Mouse (Mus musculus): ENCODE measurements at regions not wholly inside any gene's neighbourhood (a gene's known extent, or its start where the extent isn't known, plus 50 kb on each side); places are given as distances from the start of the nearest gene placed in this dataset.

- no peak for DNase-seq
These were observed 52.4 kb upstream of the Aldh1b1 start for GRCm38 (mm10) chr4:45746451-45746850.

DNA sequence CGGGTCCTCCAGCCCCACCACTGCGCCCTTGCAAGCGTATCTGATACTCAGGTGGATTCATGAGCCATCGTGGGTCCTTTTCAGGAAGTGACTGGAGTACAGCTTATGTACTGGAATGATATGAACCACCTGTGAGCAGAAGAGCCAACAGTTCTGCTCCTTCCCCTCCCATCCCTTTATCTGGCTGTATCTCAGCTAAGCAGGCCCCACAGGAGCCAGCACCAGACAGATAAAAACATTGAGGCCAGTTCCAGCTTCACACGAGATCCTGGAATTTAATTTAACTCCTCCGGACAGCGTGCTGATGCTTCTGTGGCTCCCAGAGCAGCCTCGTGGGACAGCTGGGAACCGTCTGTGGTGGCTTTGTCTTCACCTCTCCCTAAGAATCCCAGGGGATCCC, 53.1 kb upstream of the Aldh1b1 start:
- DNase-seq: no peak

DNA sequence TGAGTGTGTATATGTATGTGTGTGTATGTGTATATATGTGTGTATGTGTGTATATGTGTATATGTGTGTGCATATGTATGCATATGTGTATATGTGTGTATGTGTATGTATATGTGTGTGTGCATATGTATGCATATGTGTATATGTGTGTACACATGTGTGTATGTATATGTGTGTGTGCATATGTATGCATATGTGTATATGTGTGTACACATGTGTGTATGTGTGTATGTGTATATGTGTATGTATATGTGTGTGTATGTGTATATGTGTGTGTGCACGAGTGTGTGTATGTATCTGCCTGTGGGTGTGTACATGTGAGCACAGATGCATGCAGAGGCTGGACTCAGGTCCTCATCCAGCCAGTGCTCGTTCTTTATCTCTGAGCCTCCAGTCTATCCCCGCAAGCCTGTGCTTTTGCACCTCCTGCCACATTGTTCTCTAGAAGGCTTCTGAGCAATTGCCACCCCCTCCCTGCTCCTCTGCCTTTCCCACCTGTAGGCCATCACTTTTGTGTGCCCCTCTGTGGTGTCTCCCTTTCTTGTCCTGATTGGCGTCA, 53.9 kb upstream of the Aldh1b1 start:
- no peak for DNase-seq

DNA sequence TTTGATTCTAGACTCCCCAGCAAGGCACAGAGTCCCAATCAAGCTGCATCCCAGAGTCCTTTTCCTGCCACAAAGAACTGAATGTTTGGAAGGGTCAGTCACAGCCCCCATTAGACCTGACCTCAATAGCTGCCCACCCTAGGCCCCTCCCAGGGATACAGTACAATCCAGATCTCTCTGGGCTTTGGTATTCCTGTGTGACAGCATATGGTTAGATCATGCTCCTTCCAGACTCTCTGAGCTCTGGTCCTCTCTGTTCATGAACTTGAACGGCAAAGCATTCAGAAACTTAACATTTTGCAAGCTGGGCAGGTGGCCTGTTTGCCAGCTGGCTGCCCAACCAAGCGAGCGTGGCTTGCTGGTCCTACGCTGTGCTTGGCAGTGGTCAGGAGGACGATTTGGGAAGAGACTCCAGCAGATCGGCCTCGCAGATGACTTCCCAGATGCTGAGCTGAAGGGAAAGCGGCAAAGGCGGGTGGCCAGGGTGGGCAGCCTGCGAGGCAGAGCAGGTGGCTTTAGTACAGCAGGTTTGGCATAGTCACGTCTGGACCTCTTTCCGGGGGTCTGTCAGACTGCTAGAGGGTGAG, 58.0 kb upstream of the Aldh1b1 start:
- peak; percentile 56 to 63 for DNase-seq

- no peak for DNase-seq
These were observed 58.5 kb upstream of the Aldh1b1 start for GRCm38 (mm10) chr4:45740319-45740718.

- no peak for DNase-seq
These were observed 59.1 kb upstream of the Aldh1b1 start for GRCm38 (mm10) chr4:45739696-45740095.

GRCm38 (mm10) chr4:45739168-45739567, 59.7 kb upstream of the Aldh1b1 start:
- DNase-seq: no peak

DNA sequence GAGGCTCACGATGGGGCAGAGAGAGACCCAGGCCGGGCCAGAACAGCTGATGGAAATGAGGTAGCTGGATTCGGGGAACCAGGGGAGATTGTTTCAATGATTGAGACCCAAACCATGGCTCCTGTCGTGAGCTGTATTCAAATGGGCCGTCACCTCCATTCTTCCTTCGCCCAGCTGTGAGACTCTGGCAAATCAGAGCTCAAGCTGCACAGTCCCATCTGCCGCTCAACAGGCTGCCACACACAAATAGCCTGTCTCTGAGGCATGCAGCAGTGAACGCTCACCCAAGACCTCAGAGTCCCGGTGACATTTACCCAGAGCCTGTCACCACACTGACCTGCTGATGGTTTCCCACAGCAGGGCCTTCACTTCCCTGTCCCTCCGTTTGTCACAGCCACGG, 60.1 kb upstream of the Aldh1b1 start:
- DNase-seq: no peak

- no peak for DNase-seq
These were observed 62.5 kb upstream of the Aldh1b1 start for GRCm38 (mm10) chr4:45736215-45736815.

GRCm38 (mm10) chr4:45734011-45734410, 64.8 kb upstream of the Aldh1b1 start:
- no peak for DNase-seq

- peak; percentile 17 to 38 for DNase-seq
These were observed 67.7 kb upstream of the Aldh1b1 start for GRCm38 (mm10) chr4:45730862-45731831.

DNA sequence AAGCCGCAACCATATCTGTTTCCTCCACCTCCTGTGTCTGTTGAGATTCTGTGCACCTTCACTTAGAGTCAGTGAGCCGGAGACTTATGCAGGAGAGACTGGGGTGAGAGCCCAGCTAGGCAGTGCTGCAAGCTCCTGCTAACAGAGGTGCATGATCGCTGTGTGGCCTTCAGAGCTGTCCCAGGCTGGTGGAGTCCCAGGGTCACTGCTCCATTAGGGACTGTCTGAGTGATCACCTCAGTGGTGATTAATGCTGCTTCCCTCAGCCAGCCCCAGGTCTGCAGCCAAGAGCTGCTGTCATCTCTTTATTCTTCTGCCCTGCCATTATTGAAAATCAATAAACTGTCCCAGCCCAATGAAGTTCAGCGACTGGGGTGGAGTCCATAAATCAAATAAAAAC, 69.0 kb upstream of the Aldh1b1 start:
- DNase-seq: no peak

DNA sequence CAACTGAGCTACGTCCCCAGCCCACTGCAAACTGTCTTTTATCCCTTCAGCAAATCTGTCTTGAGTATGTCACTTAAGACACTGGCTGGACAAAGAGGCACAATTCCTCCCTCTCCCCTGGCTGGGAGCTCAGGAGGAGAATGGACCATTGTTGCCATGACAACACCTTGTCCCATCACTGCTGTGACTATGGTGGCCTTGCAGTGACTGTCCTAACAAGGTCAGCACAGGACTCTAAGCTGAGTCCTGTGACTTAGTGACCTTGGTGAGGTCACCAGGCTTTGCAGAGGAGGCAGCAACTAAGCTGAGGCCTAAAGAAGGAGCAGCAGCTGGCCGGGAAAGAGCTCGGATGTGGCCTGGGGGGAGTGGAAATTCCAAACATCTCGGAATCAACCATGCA, 70.0 kb upstream of the Aldh1b1 start:
- no peak for DNase-seq

- DNase-seq: no peak
These were observed 70.9 kb upstream of the Aldh1b1 start for GRCm38 (mm10) chr4:45727915-45728314.

DNA sequence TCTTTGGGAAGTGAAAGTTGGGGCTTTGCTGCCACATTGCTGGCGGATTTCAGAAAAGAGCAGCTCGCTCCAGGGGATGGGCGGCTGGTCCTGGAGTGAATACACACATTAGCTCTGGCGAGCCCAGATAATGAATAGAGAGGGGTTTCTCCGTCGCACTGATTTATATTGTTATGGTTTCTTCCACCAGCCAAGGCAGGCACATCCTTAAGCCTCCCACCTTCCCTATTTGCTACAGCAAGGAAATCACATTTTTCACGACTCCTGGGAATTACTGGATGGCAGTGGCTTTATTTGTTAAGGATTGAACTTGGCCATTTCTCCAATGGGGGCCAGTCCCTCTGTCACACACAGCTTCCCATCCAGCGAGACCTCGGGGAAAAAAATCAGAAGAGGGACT, 71.3 kb upstream of the Aldh1b1 start:
- no peak for DNase-seq

- DNase-seq: no peak
These were observed 72.0 kb upstream of the Aldh1b1 start for GRCm38 (mm10) chr4:45726783-45727182.

- no peak for DNase-seq
These were observed 73.5 kb upstream of the Aldh1b1 start for GRCm38 (mm10) chr4:45725055-45725910.

DNA sequence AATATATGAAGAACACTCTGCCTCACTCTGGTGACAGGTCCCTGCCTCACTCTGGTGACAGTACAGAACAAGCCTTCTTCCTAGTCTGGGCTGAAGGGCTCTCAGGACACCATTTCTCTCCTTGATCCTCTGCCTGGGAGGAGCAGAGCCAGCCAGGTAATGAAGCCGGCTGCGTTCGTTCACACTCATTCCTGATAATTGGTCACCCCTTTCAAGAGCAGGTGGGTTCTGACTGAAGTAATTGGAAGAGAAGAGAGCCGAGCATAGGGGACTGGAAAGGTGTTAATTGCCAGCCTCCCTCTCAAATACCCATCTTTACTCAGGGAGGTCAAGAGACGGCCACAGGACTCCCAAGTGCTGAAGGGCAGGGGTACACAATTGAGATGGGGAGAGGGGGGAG, 78.5 kb upstream of the Aldh1b1 start:
- no peak for DNase-seq

DNA sequence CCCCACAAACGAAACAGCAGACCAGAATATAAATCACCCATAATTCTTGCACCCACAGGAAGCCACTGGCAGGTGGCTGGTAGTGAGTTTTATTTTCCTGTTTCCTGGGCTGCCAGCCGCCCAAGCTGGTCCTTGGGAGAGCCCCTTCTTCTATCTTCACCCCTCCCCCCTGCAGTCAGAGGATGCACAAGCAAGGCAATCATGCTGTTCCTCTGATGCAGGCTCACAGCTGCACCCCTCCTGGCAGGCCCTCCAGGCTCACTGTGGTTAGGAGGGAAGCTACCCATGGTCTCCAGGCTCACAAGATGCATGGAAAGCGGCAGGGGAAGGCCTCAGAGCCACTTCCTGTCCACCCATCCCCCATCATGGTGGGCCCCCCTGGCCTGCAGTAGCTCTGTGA, 79.3 kb upstream of the Aldh1b1 start:
- no peak for DNase-seq

DNA sequence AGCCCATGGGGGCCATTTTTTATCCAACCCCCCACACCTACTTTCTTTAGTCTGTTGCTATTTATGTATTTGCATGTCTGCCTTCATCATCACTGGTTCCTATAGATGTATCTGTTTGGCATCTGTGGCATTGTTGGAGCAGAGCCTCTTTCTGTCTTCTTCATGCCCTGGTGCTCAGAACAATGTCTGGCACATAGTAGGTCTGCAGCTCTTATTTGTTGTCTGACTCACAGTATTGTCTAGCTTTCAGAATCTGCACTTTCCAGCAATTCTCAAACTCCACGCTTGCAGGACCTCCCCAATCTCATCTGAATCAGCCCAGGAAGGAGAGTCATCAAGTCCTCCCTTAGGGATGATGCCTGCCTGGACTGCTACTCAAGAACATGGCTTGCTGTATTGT, 82.9 kb upstream of the Aldh1b1 start:
- no peak for DNase-seq

GRCm38 (mm10) chr4:45713837-45714508, 84.8 kb upstream of the Aldh1b1 start:
- DNase-seq: no peak
